Mouse (Mus musculus): ENCODE measurements around the gene Olfr656. TPM values are rescaled to one million over a fixed set of nuclear protein-coding genes. Genes with fewer than 3 reads are reported as not detected.

Gene Olfr656
- polyA plus RNA-seq, 1 experiment from 2014 or later = not detected

Other genes starting within 250 kb of the Olfr656 start
- gene Trim30b, start 244.1 kb upstream of the Olfr656 start, polyA plus RNA-seq (2015; fragmentation: Nextera tagmentation; extraction: Ambion mirVana) = 0.13 TPM in 1 of 2 replicates, not detected in the other
- 0.17 and 0.21 TPM in 2 replicates for gene Trim30c, start 213.1 kb upstream of the Olfr656 start, polyA plus RNA-seq (2015; fragmentation: Nextera tagmentation; extraction: Ambion mirVana)
- gene Trim30a, start 148.8 kb upstream of the Olfr656 start, polyA plus RNA-seq (2015; fragmentation: Nextera tagmentation; extraction: Ambion mirVana) = 0.41 and 0.94 TPM in 2 replicates
- 0.31 and 0.68 TPM in 2 replicates for gene Trim30d, start 106.1 kb upstream of the Olfr656 start, polyA plus RNA-seq (2015; fragmentation: Nextera tagmentation; extraction: Ambion mirVana)
- not detected in 2 replicates for gene Olfr651, start 63.8 kb upstream of the Olfr656 start, polyA plus RNA-seq (2015; fragmentation: Nextera tagmentation; extraction: Ambion mirVana)
- gene Olfr652, start 53.1 kb upstream of the Olfr656 start, polyA plus RNA-seq (2015; fragmentation: Nextera tagmentation; extraction: Ambion mirVana) = 0.05 TPM in 1 of 2 replicates, not detected in the other
- gene Olfr653, start 36.6 kb upstream of the Olfr656 start, polyA plus RNA-seq (2015; fragmentation: Nextera tagmentation; extraction: Ambion mirVana) = 0.04 TPM in 1 of 2 replicates, not detected in the other
- 0.07 TPM in 1 of 2 replicates, not detected in the other for gene Olfr654, start 26.9 kb upstream of the Olfr656 start, polyA plus RNA-seq (2015; fragmentation: Nextera tagmentation; extraction: Ambion mirVana)
- gene Olfr655, start 12.2 kb upstream of the Olfr656 start, polyA plus RNA-seq (2015; fragmentation: Nextera tagmentation; extraction: Ambion mirVana) = 0.12 TPM in 1 of 2 replicates, not detected in the other
- not detected in 2 replicates for gene Olfr657, start 10.8 kb downstream of the Olfr656 start, polyA plus RNA-seq (2015; fragmentation: Nextera tagmentation; extraction: Ambion mirVana)
- 0.13 and 0.27 TPM in 2 replicates for gene Olfr658, start 33.4 kb downstream of the Olfr656 start, polyA plus RNA-seq (2015; fragmentation: Nextera tagmentation; extraction: Ambion mirVana)
- gene Olfr659, start 52.8 kb downstream of the Olfr656 start, polyA plus RNA-seq (2015; fragmentation: Nextera tagmentation; extraction: Ambion mirVana) = not detected in 2 replicates
- gene Olfr661, start 72.5 kb downstream of the Olfr656 start, polyA plus RNA-seq (2015; fragmentation: Nextera tagmentation; extraction: Ambion mirVana) = not detected in 2 replicates
- not detected in 2 replicates for gene Usp17le, start 163.5 kb downstream of the Olfr656 start, polyA plus RNA-seq (2015; fragmentation: Nextera tagmentation; extraction: Ambion mirVana)
- not detected in 2 replicates for gene Usp17lb, start 228.6 kb downstream of the Olfr656 start, polyA plus RNA-seq (2015; fragmentation: Nextera tagmentation; extraction: Ambion mirVana)
- not detected in 2 replicates for gene Usp17la, start 243.1 kb downstream of the Olfr656 start, polyA plus RNA-seq (2015; fragmentation: Nextera tagmentation; extraction: Ambion mirVana)